In the genomic region with DNA sequence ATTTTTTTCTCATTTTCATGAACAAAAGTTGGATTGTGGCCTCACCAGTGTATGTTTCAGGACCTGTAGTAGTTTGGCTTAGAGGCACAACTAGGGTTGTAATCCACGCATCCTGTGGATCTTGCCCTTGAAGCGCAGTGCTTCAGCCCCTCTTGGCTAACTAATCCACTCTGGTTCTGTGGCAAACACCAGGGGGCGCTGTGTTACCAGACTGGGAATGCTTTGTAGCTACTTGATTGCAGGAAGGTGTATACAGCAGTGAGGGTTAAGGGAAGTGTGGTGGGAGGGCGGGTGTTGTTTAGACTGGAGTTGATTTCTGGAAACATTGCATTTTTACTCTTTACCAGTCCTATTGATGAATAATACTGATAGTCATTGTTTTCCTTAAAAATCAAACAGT, we compare ENCODE assay signal across 9 mouse cellular contexts.
DNase-seq lines count a peak whose midpoint lies in the region; ATAC-seq and TF ChIP-seq lines count a peak whose summit lies in the region.
"Had no signal": no experiment of that assay in that cellular context is flagged by ENCODE, and none has a peak within 500 bp of the region (broad histone marks: within the 10 kb centered on the region; RNA-seq: fewer than 3 reads in every experiment).

No protein-coding gene starts in this region.

- H3K36me3 ChIP-seq in limb, embryonic 14.5 days (ENCODE audit: control insufficient read depth, insufficient read depth, low read length), result peaks cover 61% of the 10 kb centered on the region

- no peak for TF ChIP-seq POLR2A in limb, embryonic 14.5 days (IDR thresholded peaks at IDR 0.05; ENCODE audit: borderline replicate concordance, extremely low read depth, insufficient read depth, insufficient read length)

- no peaks in the 10 kb centered on the region for H3K27me3 ChIP-seq in limb, embryonic 14.5 days (ENCODE audit: control insufficient read depth, insufficient read depth, low read length)
- H3K27me3 ChIP-seq: heart, embryonic 13.5 days had no signal

- no peak; the same call in 1 of the 2 replicates for ATAC-seq in limb, embryonic 14.5 days (ENCODE audit: low FRiP score, low read depth)

- H3K4me3 ChIP-seq in limb, embryonic 14.5 days (replicated peaks; ENCODE audit: low read length), result no peak overlapping the region
- H3K4me3 ChIP-seq: heart, embryonic 13.5 days had no signal

- DNase-seq in 416B (ENCODE audit: low read depth), result peak; percentile 79
- peak; percentile 72 for DNase-seq in T-cell, adult 2 months (ENCODE audit: low spot score)
- peak; percentile 94 to 98 for DNase-seq in cerebellum, postnatal 14 days
- peak; percentile 83 to 86 for DNase-seq in frontal cortex, postnatal 36 days (ENCODE audit: low spot score in 2 of 2)
- DNase-seq in kidney, adult 8-10 months, result peak; percentile 58 to 84
- DNase-seq in limb, embryonic 14.5 days (ENCODE audit: low spot score), result peak; percentile 79
- DNase-seq in ovary, adult 18-20 months (ENCODE audit: low spot score), result peak; percentile 44
- DNase-seq in thymus, postnatal 0 days (ENCODE audit: low spot score), result peak; percentile 79

- H3K27ac ChIP-seq in limb, embryonic 14.5 days (replicated peaks; ENCODE audit: low read depth, low read length), result no peak overlapping the region
- H3K27ac ChIP-seq: heart, embryonic 13.5 days had no signal

- H3K9me3 ChIP-seq in limb, embryonic 14.5 days (ENCODE audit: control insufficient read depth, low read length), result no peaks in the 10 kb centered on the region
- H3K9me3 ChIP-seq: heart, embryonic 13.5 days had no signal

- no peaks in the 10 kb centered on the region for H3K4me1 ChIP-seq in limb, embryonic 14.5 days (ENCODE audit: control insufficient read depth, insufficient read depth, low read length)
- H3K4me1 ChIP-seq: heart, embryonic 13.5 days had no signal

- no peak overlapping the region for H3K9ac ChIP-seq in limb, embryonic 14.5 days (ENCODE audit: low read depth, low read length, severe bottlenecking)
- H3K9ac ChIP-seq: heart, embryonic 13.5 days had no signal

- 45% methylated on average over 4 of the region's 4 CpGs for WGBS in limb, embryonic 14.5 days

- H3K4me2 ChIP-seq in limb, embryonic 14.5 days (replicated peaks; ENCODE audit: low read depth, low read length, severe bottlenecking), result no peak overlapping the region
- H3K4me2 ChIP-seq: heart, embryonic 13.5 days had no signal

Comparison
In these comparisons a context has a peak if more than half of its experiments do, and no peak if none do; other contexts are left out.
1. DNase-seq: peak in every context shown above with its lines; median percentile 96 in cerebellum, postnatal 14 days; 84 in frontal cortex, postnatal 36 days; 79 in 416B; 79 in limb, embryonic 14.5 days; 79 in thymus, postnatal 0 days; 72 in T-cell, adult 2 months; 71 in kidney, adult 8-10 months; 44 in ovary, adult 18-20 months.